Mouse (Mus musculus) heart, embryonic 10.5 days (tissue): Measurements from ENCODE around the gene Cpt2. TPM values are rescaled to one million over a fixed set of nuclear protein-coding genes. Genes with fewer than 3 reads are reported as not detected.

Source experiments
- DNase-seq: peaks from one replicate; pipeline ENCODE4 v3.0.0-alpha.2; 2017; ENCODE audit warnings: low spot score
- H3K27ac ChIP-seq: fragments of 300-500 bp; sonication (generic); 2 replicates; pipeline ENCODE4 v1.5.1; 2016; ENCODE audit warnings: mild to moderate bottlenecking
- H3K27me3 ChIP-seq: fragments of 300-500 bp; sonication (generic); 2 replicates; pipeline ENCODE4 v1.6.1; 2016; ENCODE audit warnings: mild to moderate bottlenecking; ENCODE audit not compliant: poor library complexity, insufficient read depth, severe bottlenecking
- H3K36me3 ChIP-seq: fragments of 300-500 bp; sonication (generic); 2 replicates; pipeline ENCODE4 v1.6.1; 2016; ENCODE audit warnings: mild to moderate bottlenecking, moderate library complexity
- H3K4me1 ChIP-seq: fragments of 300-500 bp; sonication (generic); 2 replicates; pipeline ENCODE4 v1.6.1; 2016; ENCODE audit warnings: mild to moderate bottlenecking
- H3K4me3 ChIP-seq: fragments of 300-500 bp; sonication (generic); 2 replicates; pipeline ENCODE4 v1.5.1; 2016; ENCODE audit warnings: mild to moderate bottlenecking, moderate library complexity
- H3K9me3 ChIP-seq: fragments of 300-500 bp; sonication (generic); 2 replicates; pipeline ENCODE4 v1.6.1; 2016; ENCODE audit warnings: mild to moderate bottlenecking, moderate library complexity
- WGBS: fragments of 180-500 bp; shearing (Covaris S2); methylation state at CpG from one replicate; pipeline ENCODE4 v1.1.7; 2016; 5-methylcytosine and 5-hydroxymethylcytosine counted together
- polyA plus RNA-seq: library from polyadenylated mRNA; unstranded; fragments of >200 nt; fragmentation: Nextera tagmentation; extraction: Ambion mirVana; gene quantifications from 2 replicates; pipeline ENCODE4 v1.2.1, GENCODE M21; 2016

Cpt2 gene
- polyA plus RNA-seq, 1 experiment from 2014 or later, result 50.6 TPM

DNA sequence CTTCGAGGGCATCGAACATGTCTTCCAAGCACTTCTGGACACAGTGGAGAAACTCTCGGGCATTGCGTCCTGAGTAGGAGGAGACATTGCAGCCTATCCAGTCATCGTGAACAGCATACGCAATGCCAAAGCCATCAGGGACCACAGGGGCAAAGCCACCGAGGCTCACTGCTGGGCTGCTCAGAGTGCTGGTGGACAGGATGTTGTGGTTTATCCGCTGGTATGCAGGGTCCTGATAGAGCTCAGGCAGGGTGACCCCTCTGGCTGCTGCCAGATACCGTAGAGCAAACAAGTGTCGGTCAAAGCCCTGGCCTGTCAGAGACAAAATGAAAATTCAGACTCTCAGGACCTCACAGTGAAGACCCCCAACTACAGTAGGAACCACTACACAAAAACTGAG, 19.2 kb downstream of the Cpt2 start:
- Histone ChIP-seq H3K27me3 (no peaks in the 10 kb centered on the region), H3K9me3 (no peaks in the 10 kb centered on the region), H3K4me1 (peaks cover 12% of the 10 kb centered on the region), H3K36me3 (peaks cover 59% of the 10 kb centered on the region), H3K4me3 (no peak overlapping the region), H3K27ac (no peak overlapping the region)
- no peak for DNase-seq
- WGBS, result 68% methylated on average over 10 of the region's 10 CpGs

DNA sequence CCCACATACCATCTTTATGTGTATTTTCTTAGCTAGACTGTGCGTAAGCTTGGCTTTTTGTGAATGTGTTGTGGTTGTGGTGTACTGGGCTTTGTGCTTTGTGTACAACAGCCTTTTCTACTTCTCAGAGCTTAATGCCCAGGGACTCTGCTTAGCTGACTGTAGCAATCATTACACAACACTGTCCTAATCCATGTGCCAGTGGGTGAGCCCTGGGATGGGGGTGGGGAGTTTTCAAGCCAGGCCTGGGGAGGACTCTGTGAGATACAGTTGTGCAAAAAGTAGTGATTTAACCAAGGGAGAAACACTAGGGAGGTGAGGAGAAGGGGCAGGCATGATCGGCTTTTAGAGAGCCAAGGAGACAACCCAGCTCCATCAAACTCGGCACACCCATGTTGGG, 23.2 kb downstream of the Cpt2 start:
- Histone ChIP-seq H3K4me3 (no peak overlapping the region), H3K36me3 (peaks cover 58% of the 10 kb centered on the region), H3K27ac (no peak overlapping the region), H3K9me3 (no peaks in the 10 kb centered on the region), H3K27me3 (no peaks in the 10 kb centered on the region), H3K4me1 (peaks cover 12% of the 10 kb centered on the region)
- 84% methylated on average over 3 of the region's 3 CpGs for WGBS
- no peak for DNase-seq

DNA sequence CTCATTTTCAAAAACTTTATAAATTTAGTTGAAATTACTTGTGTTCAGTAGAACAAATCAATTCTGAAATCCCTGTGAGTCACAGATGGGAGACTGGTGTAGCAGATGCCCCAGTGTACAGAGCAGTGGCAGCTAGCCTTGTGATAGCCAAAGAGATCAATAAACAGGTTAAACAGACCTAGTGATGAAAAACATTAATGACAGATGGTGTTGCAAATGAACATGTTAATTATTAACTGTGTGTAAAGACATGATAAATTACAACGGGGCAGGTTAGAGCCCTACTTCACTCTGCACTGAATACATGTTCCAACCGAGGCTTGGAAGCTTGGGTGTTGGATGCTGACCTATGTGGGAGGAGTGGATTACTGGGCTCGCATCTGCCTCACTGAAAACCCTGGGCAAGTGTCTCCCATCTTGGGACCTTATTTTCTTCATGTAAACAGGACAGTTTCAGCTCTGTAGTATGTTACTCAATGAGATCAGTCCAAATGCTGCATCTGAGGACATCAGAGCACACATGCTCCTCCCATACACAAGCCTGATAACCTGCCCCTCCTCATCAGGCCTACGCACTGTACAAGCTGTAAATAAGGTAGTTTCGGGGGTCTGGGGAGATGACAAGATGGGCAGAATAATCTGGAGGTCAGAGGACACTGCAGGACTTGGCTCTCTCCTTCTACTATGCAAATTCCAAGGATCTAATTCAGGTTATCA, 24.0 kb downstream of the Cpt2 start:
- peaks cover 56% of the 10 kb centered on the region for H3K36me3 ChIP-seq
- H3K4me1 ChIP-seq, result peaks cover 9% of the 10 kb centered on the region
- H3K27me3 ChIP-seq, result no peaks in the 10 kb centered on the region
- H3K27ac ChIP-seq, result no peak overlapping the region
- H3K9me3 ChIP-seq, result no peaks in the 10 kb centered on the region
- DNase-seq, result no peak
- no peak overlapping the region for H3K4me3 ChIP-seq
- 82% methylated on average over 5 of the region's 5 CpGs for WGBS

DNA sequence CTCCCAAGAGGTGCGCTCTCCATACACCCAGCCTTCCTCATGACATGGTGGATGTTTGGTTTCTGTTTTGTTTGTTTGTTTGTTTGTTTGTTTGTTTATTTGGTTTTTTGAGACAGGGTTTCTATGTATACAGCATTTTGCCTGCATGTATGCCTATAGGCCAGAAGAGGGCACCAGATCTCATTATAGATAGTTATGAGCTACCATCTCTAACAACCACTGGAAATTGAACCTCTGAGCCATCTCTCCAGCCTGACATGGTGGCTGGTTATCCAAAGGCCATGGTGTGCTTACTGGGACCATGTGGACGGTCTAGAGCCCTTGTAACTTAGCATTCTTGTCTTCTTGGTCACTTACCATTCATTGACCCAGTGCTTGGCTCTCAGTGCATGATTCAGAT, 30.7 kb downstream of the Cpt2 start:
- no peak overlapping the region for H3K4me3 ChIP-seq
- no peak overlapping the region for H3K27ac ChIP-seq
- peaks cover 58% of the 10 kb centered on the region for H3K36me3 ChIP-seq
- H3K4me1 ChIP-seq, result peaks cover 18% of the 10 kb centered on the region
- no peaks in the 10 kb centered on the region for H3K27me3 ChIP-seq
- no peaks in the 10 kb centered on the region for H3K9me3 ChIP-seq
- no peak for DNase-seq
- WGBS, result 79% methylated on average over 2 of the region's 2 CpGs

DNA sequence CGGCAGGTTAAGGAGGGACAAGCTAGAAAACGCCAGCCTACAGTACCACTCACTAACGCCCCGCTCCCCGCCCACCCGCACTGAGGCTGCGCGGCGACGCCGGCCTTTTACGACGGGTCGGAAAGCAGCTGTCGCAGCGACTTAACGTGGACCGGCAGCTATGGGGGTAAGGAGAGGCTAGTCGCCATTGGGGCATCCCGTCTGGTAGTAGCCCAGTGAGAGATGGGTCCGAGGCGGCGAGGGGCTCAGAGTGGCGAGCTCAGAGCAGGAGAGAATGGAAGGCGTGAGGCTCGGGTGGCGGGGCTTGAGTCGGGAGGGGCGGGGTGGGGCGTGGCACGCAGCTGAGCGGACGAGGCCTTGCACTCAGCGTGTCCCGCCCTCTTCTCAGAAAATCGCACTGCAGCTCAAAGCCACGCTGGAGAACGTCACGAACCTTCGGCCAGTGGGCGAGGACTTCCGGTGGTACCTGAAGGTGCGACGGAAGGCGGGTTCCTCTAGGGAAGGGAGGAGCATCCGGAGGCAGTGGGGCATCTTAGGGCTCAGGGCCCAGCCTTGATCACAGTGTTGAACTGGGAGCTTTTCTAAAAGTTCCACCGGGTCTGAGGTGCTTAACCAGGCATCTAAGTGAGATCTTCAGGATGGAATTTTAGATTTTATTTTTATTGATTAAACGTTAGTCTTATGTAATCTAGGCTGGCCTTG, 33.5 kb downstream of the Cpt2 start, which contains the start of gene 0610037L13Rik:
TSS of gene 0610037L13Rik (plus strand) at position 83 of the 702 bp plus-strand sequence.
- H3K27me3 ChIP-seq, result no peaks in the 10 kb centered on the region
- H3K9me3 ChIP-seq, result no peaks in the 10 kb centered on the region
- peak; percentile 99 for DNase-seq
- under 1% methylated on average over 48 of the region's 48 CpGs for WGBS
- H3K4me3 ChIP-seq, result peak within 1 kb of the TSS; percentile 69
- H3K36me3 ChIP-seq, result peaks cover 63% of the 10 kb centered on the region
- peak within 1 kb of the TSS; percentile 90 for H3K27ac ChIP-seq
- peaks cover 18% of the 10 kb centered on the region for H3K4me1 ChIP-seq

DNA sequence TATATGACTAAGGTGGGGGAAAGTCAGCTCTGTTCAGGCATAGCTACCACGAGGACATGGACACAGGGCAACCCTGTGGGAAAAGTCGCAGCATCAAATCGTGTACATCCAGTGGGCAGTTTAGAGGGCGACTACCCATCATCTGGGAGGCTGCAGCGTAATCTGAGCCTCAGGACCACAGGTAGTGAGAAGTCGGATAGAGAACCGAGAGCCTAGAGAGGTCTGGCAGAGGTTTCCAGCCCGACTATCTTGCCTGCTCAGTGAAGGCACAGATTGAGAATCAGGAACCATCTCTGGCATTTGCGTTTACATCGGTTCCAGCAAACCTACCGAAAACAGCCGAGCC, 34.1 kb downstream of the Cpt2 start:
- no peaks in the 10 kb centered on the region for H3K9me3 ChIP-seq
- peak overlapping the region; percentile 90 for H3K27ac ChIP-seq
- WGBS, result under 1% methylated on average over 12 of the region's 12 CpGs
- H3K4me1 ChIP-seq, result peaks cover 18% of the 10 kb centered on the region
- no peaks in the 10 kb centered on the region for H3K27me3 ChIP-seq
- peak overlapping the region; percentile 69 for H3K4me3 ChIP-seq
- DNase-seq, result peak; percentile 81
- peaks cover 63% of the 10 kb centered on the region for H3K36me3 ChIP-seq

DNA sequence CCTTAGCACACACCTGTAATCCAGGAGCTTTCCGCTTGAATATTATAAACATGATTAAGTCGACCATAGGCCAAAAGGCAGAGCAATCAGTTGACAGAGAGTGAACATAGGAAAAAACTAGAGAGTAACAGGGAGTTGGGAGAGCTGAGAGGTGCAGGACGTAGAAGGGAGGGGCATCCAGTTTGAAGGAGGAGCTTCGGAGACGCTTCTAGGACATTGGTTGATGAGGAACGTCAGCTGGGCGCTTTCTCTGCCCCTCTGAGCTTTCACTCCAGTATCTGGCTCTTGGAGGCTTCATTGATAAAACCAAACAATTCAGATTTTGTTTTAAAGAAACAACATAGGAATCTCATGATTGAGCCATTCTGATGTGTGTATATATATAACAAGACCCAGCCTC, 37.0 kb downstream of the Cpt2 start:
- no peak overlapping the region for H3K4me3 ChIP-seq
- no peaks in the 10 kb centered on the region for H3K27me3 ChIP-seq
- peaks cover 18% of the 10 kb centered on the region for H3K4me1 ChIP-seq
- 79% methylated on average over 7 of the region's 7 CpGs for WGBS
- no peak for DNase-seq
- H3K9me3 ChIP-seq, result no peaks in the 10 kb centered on the region
- no peak overlapping the region for H3K27ac ChIP-seq
- H3K36me3 ChIP-seq, result peaks cover 64% of the 10 kb centered on the region

DNA sequence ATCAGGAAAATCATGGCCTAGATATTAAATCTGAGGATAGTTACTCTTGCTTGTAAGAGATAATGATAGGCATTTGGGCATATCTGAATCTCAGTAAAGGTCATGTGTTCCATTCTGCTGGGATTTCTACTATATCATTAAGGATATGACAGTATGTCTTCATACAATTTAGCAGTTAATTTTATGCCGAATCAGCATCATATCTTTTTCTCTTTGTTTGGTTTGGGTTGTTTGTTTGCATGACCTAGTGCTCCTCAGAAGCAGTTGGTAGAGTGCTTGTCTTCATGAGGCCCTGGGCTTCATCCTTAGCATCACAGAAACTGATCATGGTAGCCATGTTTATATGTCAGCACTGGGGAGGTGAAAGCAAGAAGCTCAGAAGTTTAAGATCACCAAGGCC, 41.8 kb downstream of the Cpt2 start:
- Histone ChIP-seq H3K36me3 (peaks cover 52% of the 10 kb centered on the region), H3K27ac (no peak overlapping the region), H3K4me3 (no peak overlapping the region), H3K4me1 (peaks cover 10% of the 10 kb centered on the region), H3K9me3 (no peaks in the 10 kb centered on the region), H3K27me3 (no peaks in the 10 kb centered on the region)
- no peak for DNase-seq
- 88% methylated on average over 1 of the region's 1 CpGs for WGBS

DNA sequence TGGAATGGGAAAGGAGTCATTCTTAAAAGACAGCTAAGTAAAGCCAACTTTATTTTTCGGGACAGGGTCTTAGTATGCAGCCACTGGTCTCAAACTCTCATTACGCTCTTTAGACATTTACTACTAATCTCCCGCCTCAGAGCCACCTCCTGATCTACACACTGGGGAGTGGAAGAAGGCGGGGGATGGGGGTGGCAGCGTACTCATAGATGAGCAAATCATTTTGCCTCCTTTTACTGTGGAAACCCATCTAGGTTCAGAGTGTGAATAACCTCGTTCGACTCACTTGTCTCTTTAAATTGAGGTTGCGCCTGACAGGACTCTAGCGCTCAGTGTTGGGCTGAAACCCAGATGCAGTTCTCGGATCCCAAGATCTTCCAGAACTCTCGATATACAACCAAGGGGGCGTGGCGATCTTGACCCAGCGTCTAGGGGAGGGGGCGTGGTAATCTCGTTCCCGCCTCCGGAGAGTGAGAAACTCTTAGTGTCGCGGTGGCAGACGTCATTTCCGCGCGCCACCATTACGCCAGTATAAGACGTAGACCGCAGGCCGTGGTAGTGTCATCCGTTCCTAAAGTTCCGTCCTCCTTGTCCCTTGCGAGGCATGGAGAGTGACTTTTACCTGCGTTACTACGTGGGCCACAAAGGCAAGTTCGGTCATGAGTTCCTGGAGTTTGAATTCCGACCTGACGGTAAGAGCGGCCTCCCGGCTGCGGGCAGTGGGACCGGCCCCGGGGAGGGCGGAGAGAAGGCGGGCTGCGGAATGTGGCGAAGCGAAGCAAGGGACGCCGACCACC, 44.0 kb downstream of the Cpt2 start, which contains the start of gene Magoh:
TSS of gene Magoh (plus strand) at position 502 of the 797 bp plus-strand sequence.
- Histone ChIP-seq H3K9me3 (no peaks in the 10 kb centered on the region), H3K27ac (peak within 1 kb of the TSS; percentile 89), H3K27me3 (no peaks in the 10 kb centered on the region), H3K4me3 (peak within 1 kb of the TSS; percentile 72), H3K4me1 (peaks cover 10% of the 10 kb centered on the region), H3K36me3 (peaks cover 31% of the 10 kb centered on the region)
- DNase-seq, result peak; percentile 97
- 3% methylated on average over 48 of the region's 48 CpGs for WGBS

DNA sequence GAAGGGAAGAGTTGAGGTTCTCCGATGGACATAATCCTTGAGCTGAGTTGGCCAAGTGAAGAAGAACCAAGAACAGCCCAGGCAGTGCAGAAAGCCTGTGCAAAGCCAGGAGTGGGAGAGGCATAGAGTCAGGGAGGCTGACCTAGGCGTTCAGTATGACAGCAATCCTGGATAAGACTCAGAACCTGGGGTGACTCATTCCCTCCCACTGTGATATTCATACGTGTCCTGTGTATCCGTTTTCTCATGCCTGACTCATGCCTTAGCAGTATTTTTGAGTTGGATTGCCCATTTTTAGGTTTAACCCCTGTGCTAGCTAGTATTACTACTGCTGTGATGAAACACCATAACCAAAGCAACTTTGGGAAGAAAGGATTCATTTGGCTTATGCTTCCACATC, 58.5 kb downstream of the Cpt2 start:
- no peaks in the 10 kb centered on the region for H3K9me3 ChIP-seq
- DNase-seq, result no peak
- 77% methylated on average over 4 of the region's 4 CpGs for WGBS

DNA sequence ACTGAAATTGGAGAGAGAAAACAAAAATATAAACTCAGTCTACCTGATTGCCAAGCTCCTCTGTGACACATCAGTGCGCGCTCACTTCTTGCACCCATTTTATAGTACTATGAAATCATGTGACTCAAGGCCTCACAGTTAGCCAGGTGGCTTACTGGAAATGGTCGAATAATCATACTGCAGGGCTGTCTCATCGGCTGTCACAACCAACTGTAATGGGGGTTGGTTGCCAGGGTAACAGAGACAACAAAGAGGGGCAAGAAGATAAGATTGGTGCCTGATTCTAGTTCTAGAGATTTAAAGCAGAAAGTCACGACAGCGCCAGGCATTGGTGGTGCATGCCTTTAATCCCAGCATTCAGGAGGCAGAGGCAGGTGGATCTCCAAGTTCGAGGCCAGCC, 64.4 kb downstream of the Cpt2 start:
- 81% methylated on average over 7 of the region's 7 CpGs for WGBS

More for the DNA sequence above, 58.5 kb downstream of the Cpt2 start:
- no peaks in the 10 kb centered on the region; the same call in 1 of the 2 replicates for H3K27me3 ChIP-seq
- H3K4me3 ChIP-seq, result no peak overlapping the region
- H3K4me1 ChIP-seq, result no peaks in the 10 kb centered on the region
- H3K36me3 ChIP-seq, result no peaks in the 10 kb centered on the region
- H3K27ac ChIP-seq, result no peak overlapping the region

DNA sequence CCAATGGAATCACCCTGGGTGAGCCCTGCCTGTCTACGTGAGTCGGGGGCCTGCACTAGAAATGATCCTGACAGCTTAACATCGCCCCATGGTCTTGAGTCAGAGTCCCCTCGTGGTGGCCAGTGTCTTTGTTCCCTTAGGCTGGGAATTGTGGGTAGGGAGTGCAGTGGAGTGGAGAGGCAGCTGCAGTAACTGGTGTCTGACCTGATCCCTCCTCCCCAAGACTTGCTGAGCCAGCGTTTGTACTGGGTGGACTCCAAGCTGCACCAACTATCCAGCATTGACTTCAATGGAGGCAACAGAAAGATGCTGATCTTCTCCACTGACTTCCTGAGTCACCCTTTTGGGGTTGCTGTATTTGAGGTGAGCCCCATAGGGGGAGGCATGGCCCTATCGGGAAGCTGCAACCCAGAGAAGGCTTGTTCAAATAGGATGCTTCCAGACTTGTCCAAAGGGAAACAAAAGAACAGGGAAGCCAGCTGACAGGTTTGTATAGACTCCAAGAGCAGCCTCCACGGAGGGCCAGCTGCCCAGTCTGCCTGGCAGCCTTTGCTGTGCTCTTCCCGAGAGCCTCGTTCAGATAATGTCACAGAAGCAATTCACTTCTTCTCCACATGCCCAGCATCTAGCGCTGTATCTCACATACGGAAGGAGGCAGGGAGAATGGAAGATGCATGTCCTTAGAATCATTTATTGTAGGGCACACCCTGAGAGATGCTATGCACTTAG, 66.3 kb downstream of the Cpt2 start:
- 68% methylated on average over 11 of the region's 11 CpGs for WGBS
- DNase-seq, result no peak
- Histone ChIP-seq H3K9me3 (no peaks in the 10 kb centered on the region), H3K27me3 (peaks cover 23% of the 10 kb centered on the region; the same call in 1 of the 2 replicates), H3K36me3 (no peaks in the 10 kb centered on the region), H3K4me1 (no peaks in the 10 kb centered on the region), H3K27ac (no peak overlapping the region), H3K4me3 (no peak overlapping the region)

More for the DNA sequence above, 64.4 kb downstream of the Cpt2 start:
- H3K4me1 ChIP-seq, result no peaks in the 10 kb centered on the region
- H3K4me3 ChIP-seq, result no peak overlapping the region
- no peak overlapping the region for H3K27ac ChIP-seq
- H3K27me3 ChIP-seq, result peaks cover 13% of the 10 kb centered on the region; the same call in 1 of the 2 replicates
- H3K9me3 ChIP-seq, result no peaks in the 10 kb centered on the region
- H3K36me3 ChIP-seq, result no peaks in the 10 kb centered on the region
- DNase-seq, result no peak
